Mouse (Mus musculus) limb, embryonic 11.5 days (tissue): ENCODE measurements around the gene Pim1. TPM values are rescaled to one million over a fixed set of nuclear protein-coding genes. Genes with fewer than 3 reads are reported as not detected.

Experiments used
- ATAC-seq: fragments of 200-750 bp; cut with Nextera tagmentation; 2 replicates; pipeline ENCODE4 v1.8.0; 2017; ENCODE audit warnings: low read depth; ENCODE audit not compliant: insufficient number of reproducible peaks, low FRiP score, low TSS enrichment
- DNase-seq: peaks from one replicate; pipeline ENCODE4 v3.0.0-alpha.2; 2015; ENCODE audit warnings: low spot score
- H3K27ac ChIP-seq: fragments of 300-500 bp; sonication (generic); replicated peaks from 2 replicates; pipeline ENCODE4 v1.5.1; 2014; ENCODE audit warnings: low read depth, mild to moderate bottlenecking, low read length
- H3K27me3 ChIP-seq: fragments of 300-500 bp; sonication (generic); 2 replicates; pipeline ENCODE4 v1.6.1; 2014; ENCODE audit warnings: mild to moderate bottlenecking, low read length, mixed read lengths; ENCODE audit not compliant: control insufficient read depth, insufficient read depth
- H3K36me3 ChIP-seq: fragments of 300-500 bp; sonication (generic); 2 replicates; pipeline ENCODE4 v1.6.1; 2014; ENCODE audit warnings: mild to moderate bottlenecking, low read length, moderate library complexity, mixed read lengths; ENCODE audit not compliant: control insufficient read depth, insufficient read depth
- H3K4me1 ChIP-seq: fragments of 300-500 bp; sonication (generic); 2 replicates; pipeline ENCODE4 v1.6.1; 2014; ENCODE audit warnings: low read length, mixed read lengths; ENCODE audit not compliant: control insufficient read depth, insufficient read depth
- H3K4me2 ChIP-seq: fragments of 300-500 bp; sonication (generic); 2 replicates; pipeline ENCODE4 v1.6.1; 2014; ENCODE audit warnings: low read depth, mild to moderate bottlenecking, moderate library complexity; ENCODE audit not compliant: severe bottlenecking
- H3K4me3 ChIP-seq: fragments of 300-500 bp; sonication (generic); 2 replicates; pipeline ENCODE4 v1.5.1; 2014; ENCODE audit warnings: low read depth, low read length
- H3K9ac ChIP-seq: fragments of 300-500 bp; sonication (generic); 2 replicates; pipeline ENCODE4 v1.6.1; 2014; ENCODE audit warnings: mild to moderate bottlenecking, low read length
- H3K9me3 ChIP-seq: fragments of 300-500 bp; sonication (generic); 2 replicates; pipeline ENCODE4 v1.6.1; 2016; ENCODE audit warnings: low read length; ENCODE audit not compliant: control insufficient read depth
- WGBS: fragments of 180-500 bp; shearing (Covaris S2); extraction: QIAGEN DNeasy Blood & Tissue Kit; methylation state at CpG from one replicate; pipeline ENCODE4 v1.1.7; 2014; 5-methylcytosine and 5-hydroxymethylcytosine counted together
- polyA plus RNA-seq: library from polyadenylated mRNA; unstranded; fragments of >200 nt; fragmentation: Nextera tagmentation; extraction: Ambion mirVana; gene quantifications from 2 replicates; pipeline ENCODE4 v1.2.1, GENCODE M21; 2014

The Pim1 gene
- polyA plus RNA-seq, 1 experiment from 2014 or later: 19.1 TPM

- Histone ChIP-seq H3K4me1 (peaks cover 3% of the 10 kb centered on the region; the same call in 1 of the 2 replicates), H3K36me3 (no peaks in the 10 kb centered on the region), H3K27me3 (no peaks in the 10 kb centered on the region), H3K4me2 (no peak overlapping the region), H3K9ac (no peak overlapping the region), H3K4me3 (no peak overlapping the region), H3K27ac (no peak overlapping the region), H3K9me3 (no peaks in the 10 kb centered on the region)
- ATAC-seq: no peak
- DNase-seq: no peak
- WGBS: 83% methylated on average over 2 of the region's 2 CpGs
Measured at GRCm38 (mm10) chr17:29474036-29474435, 16.5 kb upstream of the Pim1 start.

GRCm38 (mm10) chr17:29475142-29475541 is 15.4 kb upstream of the Pim1 start:
- H3K9me3 ChIP-seq: no peaks in the 10 kb centered on the region
- no peaks in the 10 kb centered on the region for H3K36me3 ChIP-seq
- 96% methylated on average over 3 of the region's 3 CpGs for WGBS

DNA sequence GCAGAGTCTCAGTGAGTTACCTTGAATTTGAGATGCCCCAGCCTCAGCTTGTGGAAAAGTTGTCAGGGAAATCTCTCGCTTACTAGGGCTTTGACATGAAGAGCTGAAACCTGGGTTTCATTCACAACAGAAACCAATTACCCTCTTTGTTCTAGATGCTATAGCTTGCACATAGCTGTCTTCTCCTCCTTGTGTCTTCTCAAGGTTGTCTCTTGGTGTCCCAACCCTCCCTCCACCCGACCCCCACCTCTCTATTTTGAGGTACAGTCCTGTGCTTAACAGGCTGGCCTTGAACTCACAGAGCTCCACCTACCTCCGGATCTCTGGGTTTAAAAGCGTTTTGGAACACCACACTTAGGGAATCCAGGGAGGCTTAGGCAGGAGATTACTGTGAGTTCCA is 14.1 kb upstream of the Pim1 start:
- WGBS: 86% methylated on average over 4 of the region's 4 CpGs

More at GRCm38 (mm10) chr17:29475142-29475541, 15.4 kb upstream of the Pim1 start:
- DNase-seq (no peak), ATAC-seq (no peak)
- Histone ChIP-seq H3K4me3 (no peak overlapping the region), H3K9ac (no peak overlapping the region), H3K27ac (no peak overlapping the region), H3K27me3 (no peaks in the 10 kb centered on the region), H3K4me2 (no peak overlapping the region), H3K4me1 (no peaks in the 10 kb centered on the region)

GRCm38 (mm10) chr17:29477357-29477756 is 13.2 kb upstream of the Pim1 start:
- WGBS: 89% methylated on average over 10 of the region's 10 CpGs

More for the DNA sequence above, 14.1 kb upstream of the Pim1 start:
- no peaks in the 10 kb centered on the region for H3K9me3 ChIP-seq
- ATAC-seq (no peak), DNase-seq (no peak)
- no peak overlapping the region for H3K4me3 ChIP-seq
- H3K36me3 ChIP-seq: no peaks in the 10 kb centered on the region
- H3K9ac ChIP-seq: no peak overlapping the region
- H3K27me3 ChIP-seq: no peaks in the 10 kb centered on the region
- no peak overlapping the region for H3K4me2 ChIP-seq
- H3K4me1 ChIP-seq: no peaks in the 10 kb centered on the region
- H3K27ac ChIP-seq: no peak overlapping the region

DNA sequence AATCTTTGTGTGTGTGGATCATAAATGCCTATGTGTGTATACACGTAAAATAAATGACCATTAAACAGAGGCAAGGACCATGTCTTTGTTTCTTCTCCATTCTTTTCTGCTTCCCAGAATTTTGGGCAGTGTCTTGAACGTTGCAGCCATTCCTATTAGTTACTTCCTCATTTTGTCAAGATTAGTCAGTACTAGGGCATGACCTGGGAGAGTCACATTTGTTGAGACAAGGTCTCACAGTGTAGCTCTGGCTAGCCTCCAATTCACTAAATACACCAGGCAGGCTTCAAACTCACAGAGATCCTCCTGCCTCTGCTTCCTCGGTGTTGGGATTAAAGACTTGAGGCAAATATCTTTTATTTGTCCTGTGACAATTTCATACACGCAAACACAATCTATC is 12.3 kb upstream of the Pim1 start:
- no peak overlapping the region for H3K4me2 ChIP-seq
- no peak overlapping the region for H3K27ac ChIP-seq
- H3K36me3 ChIP-seq: no peaks in the 10 kb centered on the region
- H3K9ac ChIP-seq: no peak overlapping the region
- WGBS: 90% methylated on average over 4 of the region's 4 CpGs
- H3K27me3 ChIP-seq: no peaks in the 10 kb centered on the region
- ATAC-seq (no peak), DNase-seq (no peak)
- no peaks in the 10 kb centered on the region; the same call in 1 of the 2 replicates for H3K9me3 ChIP-seq
- no peaks in the 10 kb centered on the region for H3K4me1 ChIP-seq
- H3K4me3 ChIP-seq: no peak overlapping the region

More at GRCm38 (mm10) chr17:29477357-29477756, 13.2 kb upstream of the Pim1 start:
- Histone ChIP-seq H3K9ac (no peak overlapping the region), H3K9me3 (no peaks in the 10 kb centered on the region; the same call in 1 of the 2 replicates), H3K36me3 (no peaks in the 10 kb centered on the region), H3K4me3 (no peak overlapping the region), H3K4me1 (no peaks in the 10 kb centered on the region), H3K4me2 (no peak overlapping the region), H3K27ac (no peak overlapping the region), H3K27me3 (no peaks in the 10 kb centered on the region)
- ATAC-seq (no peak), DNase-seq (no peak)

GRCm38 (mm10) chr17:29480256-29480655 is 10.3 kb upstream of the Pim1 start:
- ATAC-seq: no peak
- Histone ChIP-seq H3K4me2 (no peak overlapping the region), H3K36me3 (no peaks in the 10 kb centered on the region), H3K9me3 (no peaks in the 10 kb centered on the region; the same call in 1 of the 2 replicates), H3K9ac (no peak overlapping the region), H3K27ac (no peak overlapping the region), H3K4me3 (no peak overlapping the region), H3K4me1 (no peaks in the 10 kb centered on the region), H3K27me3 (no peaks in the 10 kb centered on the region)
- DNase-seq: no peak
- 86% methylated on average over 2 of the region's 2 CpGs for WGBS

DNA sequence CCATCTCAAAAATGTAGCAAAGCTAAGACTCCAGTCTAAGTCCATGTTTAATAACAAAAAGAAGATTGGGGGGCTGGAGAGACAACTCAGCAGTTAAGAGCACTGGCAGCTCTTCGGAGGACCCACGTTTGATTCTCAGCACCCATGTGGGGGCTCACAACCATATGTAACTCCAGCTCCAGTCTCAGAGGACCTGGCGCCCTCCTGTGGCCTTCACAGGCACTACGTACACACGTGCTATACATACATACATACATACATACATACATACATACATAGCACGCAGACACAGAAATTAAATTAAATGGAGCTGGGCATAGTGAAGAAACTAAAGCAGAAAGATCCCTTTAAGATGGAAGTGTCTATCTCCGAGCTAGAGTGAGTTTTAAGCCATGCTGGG is 7.9 kb upstream of the Pim1 start:
- Histone ChIP-seq H3K9me3 (no peaks in the 10 kb centered on the region; the same call in 1 of the 2 replicates), H3K27me3 (no peaks in the 10 kb centered on the region), H3K4me3 (no peak overlapping the region), H3K4me1 (no peaks in the 10 kb centered on the region), H3K9ac (no peak overlapping the region), H3K36me3 (no peaks in the 10 kb centered on the region), H3K27ac (no peak overlapping the region), H3K4me2 (no peak overlapping the region)
- 93% methylated on average over 7 of the region's 7 CpGs for WGBS
- no peak for ATAC-seq
- DNase-seq: no peak

DNA sequence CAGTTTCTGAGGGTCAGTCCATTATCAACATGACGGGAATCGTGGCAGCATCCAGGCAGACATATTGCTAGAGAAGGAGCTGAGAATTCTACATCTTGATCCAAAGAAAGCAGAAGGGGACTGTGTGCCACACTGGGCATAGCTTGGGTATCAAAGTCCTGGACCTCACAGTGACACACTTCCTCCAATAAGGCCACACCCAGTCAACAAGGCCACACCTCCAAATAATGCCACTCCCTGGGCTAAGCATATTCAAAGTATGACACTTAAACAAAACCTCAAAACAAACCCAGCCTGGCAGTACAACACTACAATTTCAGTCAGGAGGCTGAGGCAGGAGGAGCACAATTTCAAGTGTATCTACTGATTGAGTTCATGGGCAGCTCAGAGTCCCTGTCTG is 7.3 kb upstream of the Pim1 start:
- Histone ChIP-seq H3K9ac (no peak overlapping the region), H3K9me3 (no peaks in the 10 kb centered on the region; the same call in 1 of the 2 replicates), H3K4me2 (no peak overlapping the region), H3K36me3 (no peaks in the 10 kb centered on the region), H3K4me1 (no peaks in the 10 kb centered on the region), H3K27ac (no peak overlapping the region), H3K27me3 (no peaks in the 10 kb centered on the region), H3K4me3 (no peak overlapping the region)
- ATAC-seq: no peak
- WGBS: 94% methylated on average over 2 of the region's 2 CpGs
- DNase-seq: no peak

GRCm38 (mm10) chr17:29484431-29484830 is 6.1 kb upstream of the Pim1 start:
- no peak overlapping the region for H3K4me2 ChIP-seq
- 89% methylated on average over 2 of the region's 2 CpGs for WGBS
- no peak overlapping the region for H3K4me3 ChIP-seq
- no peaks in the 10 kb centered on the region for H3K27me3 ChIP-seq
- no peaks in the 10 kb centered on the region; the same call in 1 of the 2 replicates for H3K9me3 ChIP-seq
- ATAC-seq (no peak), DNase-seq (no peak)
- no peaks in the 10 kb centered on the region for H3K36me3 ChIP-seq
- H3K4me1 ChIP-seq: peaks cover 9% of the 10 kb centered on the region
- H3K9ac ChIP-seq: no peak overlapping the region
- H3K27ac ChIP-seq: no peak overlapping the region
